Mouse (Mus musculus) G1E (cell line): ENCODE measurements around the gene Sass6.

ENCODE experiments used
- CTCF ChIP-seq: IDR thresholded peaks from 2 replicates; pipeline ENCODE4 v1.5.1; 2012; ENCODE audit warnings: low read depth, low read length, inconsistent platforms, mixed read lengths
- GATA1 ChIP-seq: IDR thresholded peaks from 2 replicates; pipeline ENCODE4 v1.6.1; 2012; ENCODE audit warnings: borderline replicate concordance, low read length, inconsistent platforms, mixed read lengths

GRCm38 (mm10) chr3:116656184-116656965 lies 61.6 kb downstream of the Sass6 start:
- TF ChIP-seq CTCF (no peak), GATA1 (no peak)
